Mouse (Mus musculus) G1E-ER4 (cell line): ENCODE measurements around the gene Vmn2r114. TPM values are rescaled to one million over a fixed set of nuclear protein-coding genes. Genes with fewer than 3 reads are reported as not detected.
"Not testable (repeated sequence)": the region's sequence is repeated elsewhere in the genome, so short reads cannot be mapped to it uniquely, and the experiment has no call there.

Source experiments
- GATA1 ChIP-seq: IDR thresholded peaks from one replicate; pipeline ENCODE4 v1.8.0; 2012; ENCODE audit warnings: low read length, inconsistent platforms
- polyA plus RNA-seq: library from polyadenylated mRNA; stranded (reverse); fragments of >175 nt; gene quantifications from 2 replicates; pipeline ENCODE4 v1.2.3, GENCODE M21; 2012

The Vmn2r114 gene
- not detected in 2 replicates for polyA plus RNA-seq

GRCm38 (mm10) chr17:23312437-23312836 is at the start of gene Vmn2r114:
TSS of gene Vmn2r114 (minus strand) at chr17:23312537.
- not testable (repeated sequence) for TF ChIP-seq GATA1

DNA sequence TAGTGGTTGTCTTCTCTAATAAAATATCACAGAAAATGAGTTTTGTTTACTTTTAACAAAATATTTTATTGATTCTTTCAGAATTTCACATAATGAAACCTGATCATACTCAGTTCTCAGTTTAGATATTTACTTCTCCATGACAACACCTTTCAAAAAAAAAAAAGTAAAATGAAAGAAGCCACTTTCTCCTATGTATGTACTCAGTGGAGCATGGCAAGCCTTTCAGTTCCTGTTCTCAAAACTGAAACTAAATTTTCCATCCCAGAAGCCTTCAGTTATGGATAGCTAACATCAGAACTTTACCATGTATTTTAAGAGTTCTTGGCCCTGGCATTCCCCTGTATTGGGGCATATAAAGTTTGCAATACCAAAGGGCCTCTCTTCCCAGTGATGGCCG is 39.3 kb upstream of the Vmn2r114 start:
- TF ChIP-seq GATA1: no peak

DNA sequence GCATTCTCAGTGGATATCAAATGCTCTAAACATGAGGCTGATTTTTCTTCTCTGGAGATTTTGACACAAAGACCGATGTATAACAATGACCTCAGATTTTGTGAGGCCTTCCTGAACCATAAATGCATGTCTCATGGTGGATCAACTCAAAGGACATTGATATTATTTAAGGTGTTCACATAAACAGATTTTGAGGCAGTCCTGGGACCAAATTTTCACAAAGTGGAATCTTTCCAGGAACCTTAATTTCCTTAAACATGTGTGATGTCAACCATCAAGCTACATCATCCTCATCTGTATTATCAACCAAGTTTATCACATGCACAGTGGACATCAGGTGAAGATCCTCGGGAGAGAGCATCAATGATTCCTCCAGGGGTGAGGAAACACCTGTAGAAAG is 31.1 kb upstream of the Vmn2r114 start, which contains the start of gene Vmn2r115:
Vmn2r115 (plus strand) TSS at position 301 of the 400 bp plus-strand sequence.
- not testable (repeated sequence) for TF ChIP-seq GATA1

DNA sequence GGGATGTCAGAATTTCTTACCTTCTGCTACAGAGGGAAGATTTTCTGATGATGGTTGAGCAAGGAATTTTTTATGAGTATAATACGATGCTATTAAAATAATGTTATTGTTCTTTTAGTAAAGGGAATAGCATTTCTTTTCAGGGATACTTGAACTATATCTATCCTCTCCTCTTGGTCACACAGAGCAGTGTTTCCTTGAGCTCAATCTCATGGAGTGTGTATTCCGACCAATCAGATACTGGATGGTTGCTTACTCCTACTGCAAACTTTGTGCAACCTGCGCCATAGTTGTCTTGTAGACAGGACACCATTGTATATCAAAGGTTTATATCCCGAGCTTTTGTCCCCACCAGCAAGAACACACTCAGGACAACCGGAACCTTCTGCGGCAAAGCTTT is 18.3 kb upstream of the Vmn2r114 start:
- TF ChIP-seq GATA1: no peak

Other genes starting within 250 kb of the Vmn2r114 start
- 0.70 and 0.92 TPM in 2 replicates for gene Zfp40, start 119.3 kb downstream of the Vmn2r114 start, polyA plus RNA-seq
- not detected in 2 replicates for gene Vmn2r115, start 31.2 kb upstream of the Vmn2r114 start, polyA plus RNA-seq
- not detected in 2 replicates for gene Vmn2r116, start 72.1 kb upstream of the Vmn2r114 start, polyA plus RNA-seq
- gene Vmn2r117, start 167.2 kb upstream of the Vmn2r114 start, polyA plus RNA-seq: not detected in 2 replicates